Mouse (Mus musculus) brain, embryonic 14.5 days (tissue): Measurements from ENCODE around the gene Xkr8. TPM values are rescaled to one million over a fixed set of nuclear protein-coding genes. Genes with fewer than 3 reads are reported as not detected.
"Not testable (repeated sequence)": the region's sequence is repeated elsewhere in the genome, so short reads cannot be mapped to it uniquely, and the experiment has no call there.

Experiments used
- DNase-seq: peaks from one replicate; pipeline ENCODE4 v3.0.0-alpha.2; 2011; ENCODE audit warnings: low read depth
- CTCF ChIP-seq: fragments of 200-500 bp; IDR thresholded peaks from 2 replicates; pipeline ENCODE4 v1.5.1; 2012; ENCODE audit warnings: inconsistent platforms, mild to moderate bottlenecking, moderate library complexity, borderline replicate concordance; ENCODE audit not compliant: insufficient read depth, insufficient read length; ENCODE audit errors: extremely low read depth
- POLR2A ChIP-seq: fragments of 200-500 bp; IDR thresholded peaks from 2 replicates; pipeline ENCODE4 v1.6.1; 2012; ENCODE audit warnings: mild to moderate bottlenecking, inconsistent platforms, borderline replicate concordance; ENCODE audit not compliant: poor library complexity, insufficient read depth, insufficient read length, severe bottlenecking; ENCODE audit errors: extremely low read depth
- polyA plus RNA-seq: library from polyadenylated mRNA; depleted of rRNA; stranded (reverse); fragments of >200 nt; gene quantifications from 2 replicates; pipeline ENCODE4 v1.2.3, GENCODE M21; 2012; rRNA removed

Xkr8 gene
- 6.6 and 7.1 TPM in 2 replicates for polyA plus RNA-seq

DNA sequence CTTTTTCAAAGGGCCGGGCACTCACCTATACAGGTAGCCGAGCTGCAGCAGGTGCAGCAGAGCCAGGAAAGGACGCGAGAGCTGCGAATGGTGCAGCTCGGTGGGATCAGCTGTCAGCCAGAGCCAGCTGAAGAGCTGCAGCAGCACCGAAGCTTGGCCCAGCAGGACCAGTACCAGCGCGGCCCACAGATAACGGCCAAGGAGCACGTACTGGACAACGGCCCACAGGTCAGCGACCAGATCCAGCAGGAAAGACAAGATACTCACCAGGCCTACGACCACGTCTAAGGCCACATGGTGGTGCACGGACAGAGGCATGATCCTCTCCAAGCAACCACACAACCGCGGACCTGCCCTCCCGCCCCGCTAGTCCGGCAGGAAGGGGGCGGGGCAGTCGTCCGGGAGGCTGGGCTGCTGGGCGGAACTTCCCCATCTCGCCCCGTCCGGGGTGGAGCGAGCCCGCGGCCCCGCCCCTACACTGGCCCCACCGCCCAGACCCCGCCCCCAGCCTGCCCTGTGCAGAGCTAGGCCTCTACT, at the start of gene Xkr8:
Xkr8 (minus strand) TSS at position 399 of the 537 bp plus-strand sequence.
- DNase-seq: peak; percentile 88
- TF ChIP-seq POLR2A (no peak; the same call in 1 of the 2 replicates), CTCF (no peak)

DNA sequence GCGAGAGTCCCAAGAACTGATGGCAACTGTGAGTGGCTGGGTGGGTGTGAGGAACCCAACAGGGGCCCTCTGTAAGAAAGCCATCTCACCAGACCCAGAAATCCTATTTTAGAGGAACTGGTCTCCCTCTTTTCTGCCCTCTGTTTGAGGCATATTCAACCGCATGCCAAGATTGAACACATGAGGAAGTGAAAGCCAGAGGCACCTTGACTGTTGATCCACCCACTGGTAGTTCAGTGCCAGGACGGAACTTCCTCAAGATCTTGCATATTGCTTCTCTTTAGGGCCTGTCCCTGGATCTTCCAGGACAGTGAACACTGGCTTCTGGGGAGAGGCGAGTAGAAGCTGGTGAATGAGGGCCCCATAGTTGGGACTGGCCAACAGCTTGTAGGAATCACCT, 47.9 kb upstream of the Xkr8 start:
- TF ChIP-seq CTCF: no peak
- no peak for TF ChIP-seq POLR2A

DNA sequence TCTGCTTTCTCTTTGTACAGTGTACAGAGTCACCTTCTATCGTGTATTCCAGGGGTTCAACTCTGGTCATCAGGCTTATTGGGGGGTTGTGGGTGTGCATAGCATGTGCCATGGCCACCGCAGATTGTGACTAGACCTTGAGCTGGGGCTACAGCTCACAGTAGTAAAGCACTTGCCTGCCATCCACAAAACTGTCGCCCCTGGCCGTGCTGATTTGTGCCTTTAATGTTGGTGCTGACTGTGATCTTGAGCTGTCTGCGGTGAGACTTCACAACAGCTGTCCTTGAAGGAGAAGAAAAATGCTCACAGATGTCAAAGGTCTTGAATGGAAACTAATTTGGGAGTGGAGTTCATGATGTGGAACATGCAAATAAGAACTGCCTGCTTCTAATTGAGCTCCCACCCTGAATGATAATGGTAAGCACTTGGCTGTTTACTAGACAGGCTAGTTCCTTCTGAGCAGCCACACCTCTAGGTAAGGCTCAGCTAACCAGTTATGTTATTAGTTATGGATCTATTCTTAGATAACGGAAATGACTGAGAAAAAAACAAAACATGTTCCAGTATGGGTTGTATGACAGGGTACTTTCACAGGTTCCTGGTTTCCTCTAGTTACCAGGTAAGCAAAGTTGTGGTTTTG, 46.3 kb upstream of the Xkr8 start:
- DNase-seq: no peak
- TF ChIP-seq CTCF (no peak), POLR2A (no peak)

More for the DNA sequence above, 47.9 kb upstream of the Xkr8 start:
- no peak for DNase-seq

DNA sequence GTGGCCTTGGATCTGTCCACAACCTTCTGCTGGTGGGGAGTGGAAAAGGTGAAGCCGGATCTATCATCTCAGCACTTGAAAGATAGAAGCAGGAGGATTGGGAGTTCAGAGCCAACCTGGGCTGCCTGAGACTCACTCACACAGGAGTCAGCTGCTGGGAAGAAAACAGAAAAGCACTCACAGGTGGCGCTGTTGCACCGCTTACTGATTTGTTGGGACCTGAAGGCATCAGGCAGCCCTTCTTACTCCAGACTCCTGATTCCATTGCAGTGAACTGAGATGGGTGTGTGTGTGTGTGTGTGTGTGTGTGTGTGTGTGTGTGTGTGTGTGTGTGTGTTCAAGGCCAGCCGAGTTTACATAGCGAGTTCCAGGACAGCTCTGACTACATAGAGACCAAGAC, 44.4 kb upstream of the Xkr8 start:
- TF ChIP-seq CTCF (peak; percentile 60), POLR2A (no peak)
- DNase-seq: peak; percentile 52

DNA sequence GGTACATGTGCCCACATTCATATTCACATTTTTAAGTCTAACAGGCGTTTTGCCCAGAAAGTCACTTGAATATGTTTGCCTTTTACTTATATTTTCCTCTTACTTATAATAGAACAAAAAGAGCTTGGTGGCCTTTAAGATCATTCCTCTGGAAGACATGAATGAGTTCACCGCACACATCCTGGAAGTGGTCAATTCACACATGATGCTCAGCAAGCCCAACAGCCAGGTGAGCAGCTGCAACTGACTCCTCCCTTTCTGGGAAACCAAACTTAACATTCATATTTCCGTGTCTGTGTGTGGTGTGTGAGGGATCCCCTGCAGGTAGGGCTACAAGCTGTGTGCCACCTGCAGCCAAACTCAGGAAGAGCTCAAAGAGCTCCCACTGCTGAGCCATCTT, 42.6 kb upstream of the Xkr8 start:
- no peak for TF ChIP-seq CTCF
- no peak for DNase-seq

DNA sequence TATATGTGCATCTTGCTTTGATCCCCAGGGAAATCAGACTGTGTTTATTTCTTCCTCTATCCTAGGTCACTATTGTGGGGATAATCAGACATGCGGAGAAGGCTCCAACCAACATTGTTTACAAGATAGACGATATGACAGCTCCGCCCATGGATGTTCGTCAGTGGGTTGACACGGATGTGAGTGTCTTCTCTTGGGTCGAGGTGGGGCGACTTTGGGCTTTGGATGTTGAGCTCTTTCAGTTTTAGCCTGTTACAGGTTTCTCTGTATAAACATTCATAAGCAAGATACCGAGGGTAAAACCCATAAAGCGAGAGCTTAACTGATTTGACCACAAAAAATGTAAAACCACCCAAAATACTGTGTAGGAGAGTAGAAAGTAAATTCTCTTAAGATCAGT, 39.4 kb upstream of the Xkr8 start:
- TF ChIP-seq POLR2A (no peak), CTCF (no peak)
- no peak for DNase-seq

DNA sequence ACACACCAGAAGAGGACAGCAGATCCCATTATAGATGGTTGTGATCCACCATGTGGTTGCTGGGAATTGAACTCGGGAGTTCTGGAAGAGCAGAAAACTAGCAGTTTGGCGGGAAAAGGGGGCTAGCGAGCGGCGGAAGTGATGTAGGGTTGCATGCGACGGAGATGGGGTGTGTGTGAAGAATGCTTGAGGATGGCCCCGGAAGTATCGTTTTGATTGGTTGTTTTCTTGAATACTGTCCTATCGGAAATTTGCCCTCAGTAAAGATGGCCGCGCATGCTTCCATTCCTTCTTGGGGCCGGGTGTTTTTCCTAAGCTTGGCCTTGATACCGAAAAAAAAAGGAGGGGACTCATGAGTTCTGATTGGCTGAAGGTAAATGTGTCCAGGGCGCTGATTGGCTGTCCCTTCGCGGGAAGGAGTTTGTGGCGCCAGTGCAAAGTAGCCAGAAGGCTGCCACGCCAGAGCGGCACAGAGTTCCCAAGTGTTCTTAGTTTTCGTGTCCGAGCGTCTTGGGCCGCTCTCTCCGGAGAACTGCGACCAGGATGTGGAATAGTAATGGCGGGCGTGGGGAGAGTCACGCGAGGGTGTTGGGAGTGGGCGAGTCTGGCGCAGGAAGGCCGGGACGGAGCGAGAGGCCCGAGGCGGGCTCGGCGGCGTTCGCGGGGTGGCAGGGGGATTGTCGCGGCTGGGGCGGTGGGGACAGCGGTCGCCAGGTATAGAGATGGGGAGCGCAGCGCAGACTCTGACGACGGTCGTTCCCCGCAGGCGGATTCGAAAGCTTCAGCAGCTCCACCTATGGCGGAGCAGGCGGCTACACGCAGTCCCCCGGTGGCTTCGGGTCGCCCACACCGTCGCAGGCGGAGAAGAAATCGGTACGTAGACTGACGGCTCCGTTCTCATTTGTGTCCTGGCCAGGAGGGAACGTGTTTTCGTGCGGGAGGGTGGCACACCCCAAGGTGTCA, 35.8 kb upstream of the Xkr8 start, which contains the start of gene Rpa2:
Rpa2 (plus strand) TSS at position 419 of the 963 bp plus-strand sequence.
- DNase-seq: peak; percentile 100
- TF ChIP-seq POLR2A (no peak), CTCF (no peak)

DNA sequence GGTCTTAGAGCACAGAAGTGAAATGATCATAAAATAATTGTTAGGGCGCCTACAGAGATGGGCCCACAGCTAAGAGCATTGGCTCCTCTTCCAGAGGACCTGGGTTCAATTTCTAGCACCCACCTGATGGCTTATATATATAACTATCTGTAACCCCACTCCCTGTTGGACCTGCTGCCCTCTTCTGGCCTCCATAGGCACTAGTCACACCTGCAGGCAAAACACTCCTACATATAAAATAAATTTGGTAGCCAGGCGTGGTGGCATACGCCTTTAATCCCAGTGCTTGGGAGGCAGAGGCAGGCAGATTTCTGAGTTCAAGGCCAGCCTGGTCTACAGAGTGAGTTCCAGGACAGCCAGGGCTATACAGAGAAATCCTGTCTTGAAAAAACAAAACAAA, 30.8 kb upstream of the Xkr8 start:
- not testable (repeated sequence) for DNase-seq

DNA sequence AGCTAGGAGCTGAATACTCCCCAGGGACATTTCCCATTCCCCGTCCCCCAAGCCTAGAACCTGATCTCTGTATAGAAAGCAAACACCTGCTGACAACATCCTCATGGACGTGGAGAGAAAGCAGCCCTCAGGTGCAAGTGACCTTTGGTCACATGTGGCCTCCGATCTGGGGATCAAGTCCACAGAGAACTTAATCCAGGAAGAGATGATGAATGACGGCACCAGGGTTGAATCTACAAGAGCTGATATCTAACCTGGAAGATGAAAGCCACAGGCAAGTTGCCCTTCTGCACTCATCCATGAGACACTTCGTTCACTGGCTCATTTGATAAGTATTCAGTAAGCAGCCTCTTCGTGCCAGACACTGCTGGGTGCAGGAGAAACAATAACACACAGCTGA, 30.3 kb upstream of the Xkr8 start:
- no peak for TF ChIP-seq CTCF
- no peak for DNase-seq

DNA sequence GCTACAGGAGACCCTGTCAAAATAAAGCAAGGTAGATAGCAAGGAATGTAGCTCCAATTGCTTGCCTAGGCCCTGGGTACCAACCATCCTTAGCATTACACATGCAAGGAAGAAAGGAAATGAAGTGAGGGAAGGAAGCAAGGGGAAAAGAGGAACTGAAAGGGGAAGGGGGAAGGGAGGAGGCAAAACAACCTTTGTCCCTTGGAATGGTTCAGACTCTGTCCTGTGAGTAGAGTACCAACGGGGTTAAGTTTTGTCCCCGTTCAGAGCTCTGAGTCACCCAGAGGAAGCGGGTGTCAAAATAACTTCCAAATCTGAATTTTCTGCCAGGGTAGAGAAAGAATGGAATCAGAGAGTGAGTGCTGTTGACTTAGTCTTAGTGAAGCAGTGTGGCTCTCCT, 27.9 kb upstream of the Xkr8 start:
- DNase-seq: no peak
- no peak for TF ChIP-seq CTCF
- TF ChIP-seq POLR2A: no peak

DNA sequence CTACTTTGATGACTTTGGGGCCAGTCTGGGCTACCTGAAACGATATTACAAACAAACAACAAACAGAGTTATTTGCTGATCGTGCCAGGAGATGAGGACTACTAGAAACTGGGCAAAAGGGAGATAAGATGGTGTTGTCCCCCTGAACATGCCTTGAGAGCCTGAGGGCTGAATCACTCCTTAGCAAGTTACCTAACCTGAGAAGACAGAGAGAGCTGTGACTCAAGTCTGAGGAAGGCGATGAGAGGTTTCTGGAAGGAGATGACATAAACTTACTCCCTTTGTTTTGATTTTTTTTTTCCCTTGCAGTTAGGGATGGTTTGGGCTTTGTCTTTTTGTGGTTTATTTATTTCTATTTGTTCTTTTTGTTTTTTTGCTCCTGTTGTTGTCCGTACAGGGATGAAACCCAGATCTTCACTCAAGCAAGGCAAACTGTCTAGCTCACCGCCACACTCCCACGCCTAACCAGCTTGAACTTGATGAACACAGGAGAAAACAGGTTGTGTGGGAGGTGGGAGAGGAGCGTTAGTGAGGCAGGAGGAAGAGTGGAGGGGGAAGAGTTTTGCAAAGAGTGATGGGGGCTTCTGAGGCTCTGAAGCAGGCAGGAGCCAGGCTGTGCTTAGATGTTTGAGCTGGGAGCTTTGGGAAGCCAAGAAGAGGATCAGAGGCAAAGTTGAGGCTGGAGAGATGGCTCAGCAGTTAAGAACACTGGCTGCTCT, 25.4 kb upstream of the Xkr8 start:
- no peak for DNase-seq
- TF ChIP-seq POLR2A (no peak), CTCF (no peak)
